10 mouse cellular contexts compared by ENCODE assay signal in genomic region chr14:61756651-61757050, GRCm38 (mm10).
DNase-seq lines count a peak whose midpoint lies in the region; ATAC-seq and TF ChIP-seq lines count a peak whose summit lies in the region.
"Had no signal": no experiment of that assay in that cellular context is flagged by ENCODE, and none has a peak within 500 bp of the region (broad histone marks: within the 10 kb centered on the region; RNA-seq: fewer than 3 reads in every experiment).

No protein-coding gene starts in this region.

- peaks cover 11% of the 10 kb centered on the region; the same call in 1 of the 2 replicates for H3K4me1 ChIP-seq in heart, embryonic 12.5 days (replicated peaks)
- H3K4me1 ChIP-seq in lung, embryonic 15.5 days: peaks cover 6% of the 10 kb centered on the region
- peaks cover 10% of the 10 kb centered on the region for H3K4me1 ChIP-seq in limb, embryonic 14.5 days (ENCODE audit: control insufficient read depth, insufficient read depth, low read length)
- H3K4me1 ChIP-seq in stomach, embryonic 15.5 days: no peaks in the 10 kb centered on the region

- peaks cover 11% of the 10 kb centered on the region; the same call in 1 of the 2 replicates for H3K27me3 ChIP-seq in heart, embryonic 12.5 days (replicated peaks)
- no peaks in the 10 kb centered on the region for H3K27me3 ChIP-seq in lung, embryonic 15.5 days
- H3K27me3 ChIP-seq in limb, embryonic 14.5 days (ENCODE audit: control insufficient read depth, insufficient read depth, low read length): no peaks in the 10 kb centered on the region
- no peaks in the 10 kb centered on the region for H3K27me3 ChIP-seq in stomach, embryonic 15.5 days (replicated peaks)
- H3K27me3 ChIP-seq: liver, embryonic 13.5 days; Patski had no signal

- intact Hi-C loops in heart, postnatal 14 days (cut with DNase I): no loop called here

- no peaks in the 10 kb centered on the region for H3K9me3 ChIP-seq in heart, embryonic 12.5 days (replicated peaks)
- no peaks in the 10 kb centered on the region for H3K9me3 ChIP-seq in lung, embryonic 15.5 days
- H3K9me3 ChIP-seq in limb, embryonic 14.5 days (ENCODE audit: control insufficient read depth, low read length): no peaks in the 10 kb centered on the region
- H3K9me3 ChIP-seq in stomach, embryonic 15.5 days: no peaks in the 10 kb centered on the region
- H3K9me3 ChIP-seq: liver, embryonic 13.5 days had no signal

- H3K4me2 ChIP-seq in heart, embryonic 12.5 days: peak overlapping the region; percentile 64
- peak overlapping the region; percentile 52 for H3K4me2 ChIP-seq in lung, embryonic 15.5 days
- H3K4me2 ChIP-seq in limb, embryonic 14.5 days (replicated peaks; ENCODE audit: low read depth, low read length, severe bottlenecking): peak overlapping the region; percentile 45; the same call in 1 of the 2 replicates
- H3K4me2 ChIP-seq in stomach, embryonic 15.5 days: peak overlapping the region; percentile 47

- H3K27ac ChIP-seq in heart, embryonic 12.5 days (ENCODE audit: poor library complexity, severe bottlenecking): no peak overlapping the region
- no peak overlapping the region for H3K27ac ChIP-seq in lung, embryonic 15.5 days
- no peak overlapping the region for H3K27ac ChIP-seq in limb, embryonic 14.5 days (replicated peaks; ENCODE audit: low read depth, low read length)
- no peak overlapping the region for H3K27ac ChIP-seq in stomach, embryonic 15.5 days
- H3K27ac ChIP-seq: liver, embryonic 13.5 days had no signal

- 0 out of 2 replicates have a peak overlapping the region, but pooled peaks have one; percentile 61 for H3K9ac ChIP-seq in heart, embryonic 12.5 days
- no peak overlapping the region for H3K9ac ChIP-seq in lung, embryonic 15.5 days
- H3K9ac ChIP-seq in limb, embryonic 14.5 days (ENCODE audit: low read depth, low read length, severe bottlenecking): no peak overlapping the region
- H3K9ac ChIP-seq in stomach, embryonic 15.5 days: no peak overlapping the region
- H3K9ac ChIP-seq: liver, embryonic 13.5 days had no signal

- TF ChIP-seq POLR2A in limb, embryonic 14.5 days (IDR thresholded peaks at IDR 0.05; ENCODE audit: borderline replicate concordance, extremely low read depth, insufficient read depth, insufficient read length): no peak

- H3K4me3 ChIP-seq in heart, embryonic 12.5 days: no peak overlapping the region
- no peak overlapping the region for H3K4me3 ChIP-seq in lung, embryonic 15.5 days
- no peak overlapping the region for H3K4me3 ChIP-seq in limb, embryonic 14.5 days (replicated peaks; ENCODE audit: low read length)
- no peak overlapping the region for H3K4me3 ChIP-seq in stomach, embryonic 15.5 days (replicated peaks)
- H3K4me3 ChIP-seq: liver, embryonic 13.5 days had no signal

- 28% methylated on average over 1 of the region's 1 CpGs for WGBS in heart, embryonic 12.5 days
- WGBS in lung, embryonic 15.5 days: 3% methylated on average over 1 of the region's 1 CpGs
- WGBS in limb, embryonic 14.5 days: 11% methylated on average over 1 of the region's 1 CpGs
- WGBS in stomach, embryonic 15.5 days: 9% methylated on average over 1 of the region's 1 CpGs

- ATAC-seq in heart, embryonic 12.5 days (ENCODE audit: insufficient number of reproducible peaks, low FRiP score): no peak
- ATAC-seq in lung, embryonic 15.5 days (ENCODE audit: borderline replicate concordance, extremely low read depth, low FRiP score, low TSS enrichment): no peak
- ATAC-seq in limb, embryonic 14.5 days (ENCODE audit: low FRiP score, low read depth): no peak
- no peak for ATAC-seq in stomach, embryonic 15.5 days (ENCODE audit: insufficient read depth, low FRiP score, low read depth)
- ATAC-seq: Patski had no signal

- no peak for DNase-seq in heart, postnatal 14 days
- DNase-seq in lung, postnatal 36 days: no peak
- no peak for DNase-seq in limb, embryonic 14.5 days (ENCODE audit: low spot score)
- DNase-seq in spleen, postnatal 36 days (ENCODE audit: low spot score in 2 of 2): no peak
- DNase-seq in layer of hippocampus, postnatal 36 days: no peak
- DNase-seq: liver, embryonic 13.5 days had no signal

- H3K36me3 ChIP-seq in heart, embryonic 12.5 days: no peaks in the 10 kb centered on the region
- no peaks in the 10 kb centered on the region for H3K36me3 ChIP-seq in lung, embryonic 15.5 days
- no peaks in the 10 kb centered on the region for H3K36me3 ChIP-seq in limb, embryonic 14.5 days (ENCODE audit: control insufficient read depth, insufficient read depth, low read length)
- no peaks in the 10 kb centered on the region for H3K36me3 ChIP-seq in stomach, embryonic 15.5 days
- H3K36me3 ChIP-seq: liver, embryonic 13.5 days had no signal
